Mouse (Mus musculus): ENCODE measurements around the gene 2310011J03Rik.

Gene 2310011J03Rik

GRCm38 (mm10) chr10:80294311-80294710, 26.0 kb downstream of the 2310011J03Rik start:
- DNase-seq (ENCODE audit: low spot score in 2 of 2), result no peak

DNA sequence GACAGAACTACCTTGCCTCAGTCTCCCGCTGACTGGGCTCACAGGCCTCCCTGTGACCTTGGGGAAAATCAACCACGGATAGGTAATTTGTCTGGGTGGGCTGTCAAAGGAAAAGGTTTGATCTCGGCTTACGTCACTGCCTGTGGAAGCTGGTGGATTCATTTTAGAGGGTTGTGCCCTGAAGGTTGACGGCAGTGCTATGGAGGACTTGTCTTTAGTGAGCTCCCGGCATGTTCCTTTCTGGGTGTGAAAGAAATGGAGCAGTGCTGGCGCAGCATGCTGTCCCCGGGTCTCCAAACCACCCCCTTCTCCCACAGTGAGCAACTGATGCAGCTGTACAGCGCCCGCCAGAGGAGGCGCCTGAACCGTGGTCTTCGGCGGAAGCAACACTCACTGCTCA, 27.0 kb downstream of the 2310011J03Rik start:
- no peak for DNase-seq (ENCODE audit: low spot score in 2 of 2)

- DNase-seq (ENCODE audit: low spot score in 2 of 2), result peak; percentile 94
Measured at GRCm38 (mm10) chr10:80292251-80293146, 27.8 kb downstream of the 2310011J03Rik start, which contains the start of gene Rps15. Rps15 (plus strand) TSS chr10:80292453.

- no peak for DNase-seq (ENCODE audit: low spot score in 2 of 2)
Measured at GRCm38 (mm10) chr10:80288657-80289056, 31.7 kb downstream of the 2310011J03Rik start.

DNA sequence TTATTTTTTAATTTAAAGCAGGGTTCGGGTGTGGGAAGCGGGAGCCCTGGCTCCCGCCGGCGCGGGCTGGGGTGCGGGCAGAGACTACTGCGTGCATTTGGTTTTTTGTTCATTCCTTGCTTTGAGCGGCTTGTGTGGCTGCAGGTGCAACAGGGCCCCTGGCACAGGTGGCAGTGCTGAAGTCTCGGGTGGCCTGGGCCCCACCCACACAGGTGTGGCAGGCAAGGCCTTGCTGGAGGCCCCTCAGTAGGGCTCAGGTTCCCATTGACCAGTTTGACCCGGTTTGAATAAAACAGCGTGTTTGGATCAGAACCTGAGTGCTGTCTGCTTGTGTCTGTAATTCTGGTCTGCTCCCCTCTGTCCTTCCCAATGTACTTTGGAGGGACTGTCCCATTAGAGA, 32.2 kb downstream of the 2310011J03Rik start:
- no peak for DNase-seq (ENCODE audit: low spot score in 2 of 2)

DNA sequence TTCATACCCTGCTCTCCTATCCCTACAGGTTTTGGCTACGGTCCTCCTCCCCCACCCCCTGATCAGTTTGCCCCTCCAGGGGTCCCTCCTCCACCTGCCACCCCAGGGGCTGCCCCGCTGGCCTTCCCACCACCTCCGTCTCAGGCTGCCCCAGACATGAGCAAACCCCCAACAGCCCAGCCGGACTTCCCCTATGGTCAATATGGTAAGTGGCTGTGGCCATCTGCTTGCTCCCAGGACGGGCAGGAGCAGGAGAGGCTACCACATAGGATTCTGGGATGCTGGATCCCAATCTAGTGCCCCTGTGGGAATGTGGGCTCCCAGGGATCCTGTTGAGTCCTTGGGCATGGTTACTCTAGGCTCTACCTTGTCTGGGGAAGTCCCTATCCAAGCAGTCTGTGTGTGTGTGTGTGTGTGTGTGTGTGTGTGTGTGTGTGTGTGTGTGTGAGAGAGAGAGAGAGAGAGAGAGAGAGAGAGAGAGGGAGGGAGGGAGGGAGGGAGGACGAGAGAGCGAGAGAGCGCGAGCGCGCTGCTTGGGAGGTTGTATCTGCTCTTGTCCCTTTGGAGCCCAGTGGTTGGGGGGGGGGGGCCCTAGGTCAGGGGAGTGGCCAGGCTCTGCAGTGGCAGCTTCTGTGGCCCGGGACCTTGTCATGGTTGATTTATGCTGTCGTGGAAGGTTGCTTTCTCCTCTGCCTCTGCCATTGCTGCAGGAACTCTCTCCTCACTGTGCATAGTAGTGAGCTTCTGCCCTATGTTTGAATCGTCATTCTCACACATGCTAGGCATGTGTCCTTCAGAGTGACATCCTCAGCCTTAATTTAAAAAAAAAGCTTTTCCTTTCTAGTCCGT, 34.9 kb downstream of the 2310011J03Rik start:
- no peak for DNase-seq (ENCODE audit: low spot score in 2 of 2)

- DNase-seq (ENCODE audit: low spot score in 2 of 2), result no peak
Measured at GRCm38 (mm10) chr10:80282481-80283441, 37.6 kb downstream of the 2310011J03Rik start.

- no peak for DNase-seq (ENCODE audit: low spot score in 2 of 2)
Measured at GRCm38 (mm10) chr10:80281921-80282371, 38.4 kb downstream of the 2310011J03Rik start.

DNA sequence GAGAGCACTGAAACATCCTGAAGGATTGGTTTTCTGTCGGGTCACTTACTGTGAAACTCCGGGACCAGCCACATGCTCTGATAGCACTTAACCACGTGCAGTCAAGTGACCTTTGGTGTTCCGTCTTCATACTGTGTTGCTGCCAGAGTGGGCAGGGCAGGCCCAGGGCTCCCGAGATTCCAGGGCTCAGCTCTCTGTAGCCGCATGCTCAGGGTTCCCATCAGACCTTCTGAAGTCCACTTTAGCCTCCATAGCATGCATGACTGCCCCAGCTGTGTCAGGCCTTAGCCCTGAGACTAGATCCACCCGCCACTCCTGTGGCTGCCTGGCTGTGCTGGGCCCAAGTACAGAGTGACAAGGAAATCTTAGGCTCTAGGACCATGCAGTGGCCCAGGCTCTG, 39.0 kb downstream of the 2310011J03Rik start:
- DNase-seq (ENCODE audit: low spot score in 2 of 2), result no peak

DNA sequence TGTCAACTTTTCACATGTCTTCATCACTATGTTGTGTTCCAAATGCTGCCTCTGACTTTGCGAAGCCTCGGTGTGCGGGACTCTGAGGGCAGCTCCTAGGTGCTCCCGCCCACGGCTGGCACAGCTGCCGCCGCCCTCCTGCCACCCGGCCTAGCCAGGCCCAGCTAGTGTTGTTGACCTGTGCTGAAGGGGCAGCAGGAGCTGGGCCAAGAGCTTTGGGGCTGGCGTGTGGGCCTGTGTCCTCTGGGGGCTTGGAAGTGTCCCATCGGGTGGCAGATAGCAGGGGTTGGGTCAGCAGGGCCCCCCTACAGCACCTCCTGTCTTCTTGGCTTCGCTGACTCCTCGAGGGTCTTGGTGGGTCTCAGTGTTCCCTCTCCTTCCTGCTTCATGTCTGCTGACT, 41.1 kb downstream of the 2310011J03Rik start:
- DNase-seq (ENCODE audit: low spot score in 2 of 2), result no peak

DNA sequence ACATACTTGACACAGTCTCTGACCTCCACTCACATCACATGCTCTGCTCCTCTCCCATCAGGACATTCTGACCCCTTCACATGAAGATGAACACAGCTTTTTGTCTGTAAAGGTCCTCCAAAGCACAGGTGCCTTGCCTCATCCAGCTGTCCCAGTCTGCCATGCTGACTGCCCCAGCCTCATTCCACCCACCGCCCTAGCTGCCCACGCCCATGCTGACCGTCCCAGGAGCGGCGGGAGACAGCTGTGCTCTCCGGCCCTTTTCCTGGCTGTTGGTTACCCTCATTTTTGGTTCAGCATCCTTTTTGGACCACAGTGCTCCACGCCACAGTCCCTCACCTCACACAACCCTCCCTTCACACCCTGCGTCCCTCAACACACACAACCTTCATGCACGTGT, 41.9 kb downstream of the 2310011J03Rik start:
- DNase-seq (ENCODE audit: low spot score in 2 of 2), result no peak

- no peak for DNase-seq (ENCODE audit: low spot score in 2 of 2)
Measured at GRCm38 (mm10) chr10:80276238-80276637, 44.1 kb downstream of the 2310011J03Rik start.

DNA sequence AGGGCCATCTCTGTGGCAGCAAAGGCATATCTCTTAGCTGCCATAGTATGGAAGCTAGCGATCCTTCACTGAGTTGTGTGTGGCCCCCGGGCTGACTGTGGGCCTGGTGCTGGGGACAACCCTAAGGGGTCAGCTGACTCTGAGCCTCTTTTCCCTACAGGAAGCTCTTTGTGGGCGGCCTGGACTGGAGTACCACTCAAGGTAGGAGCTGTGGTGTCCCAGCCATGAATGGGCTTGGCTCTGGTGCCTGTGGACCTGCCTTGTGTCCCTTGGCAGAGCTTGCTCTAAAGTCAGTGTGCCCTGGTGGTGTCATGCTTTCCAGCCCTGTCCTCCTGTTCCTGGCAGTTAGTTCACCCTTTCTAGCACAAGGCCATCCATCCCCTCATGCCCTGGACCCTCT, 46.5 kb downstream of the 2310011J03Rik start:
- no peak for DNase-seq (ENCODE audit: low spot score in 2 of 2)

DNA sequence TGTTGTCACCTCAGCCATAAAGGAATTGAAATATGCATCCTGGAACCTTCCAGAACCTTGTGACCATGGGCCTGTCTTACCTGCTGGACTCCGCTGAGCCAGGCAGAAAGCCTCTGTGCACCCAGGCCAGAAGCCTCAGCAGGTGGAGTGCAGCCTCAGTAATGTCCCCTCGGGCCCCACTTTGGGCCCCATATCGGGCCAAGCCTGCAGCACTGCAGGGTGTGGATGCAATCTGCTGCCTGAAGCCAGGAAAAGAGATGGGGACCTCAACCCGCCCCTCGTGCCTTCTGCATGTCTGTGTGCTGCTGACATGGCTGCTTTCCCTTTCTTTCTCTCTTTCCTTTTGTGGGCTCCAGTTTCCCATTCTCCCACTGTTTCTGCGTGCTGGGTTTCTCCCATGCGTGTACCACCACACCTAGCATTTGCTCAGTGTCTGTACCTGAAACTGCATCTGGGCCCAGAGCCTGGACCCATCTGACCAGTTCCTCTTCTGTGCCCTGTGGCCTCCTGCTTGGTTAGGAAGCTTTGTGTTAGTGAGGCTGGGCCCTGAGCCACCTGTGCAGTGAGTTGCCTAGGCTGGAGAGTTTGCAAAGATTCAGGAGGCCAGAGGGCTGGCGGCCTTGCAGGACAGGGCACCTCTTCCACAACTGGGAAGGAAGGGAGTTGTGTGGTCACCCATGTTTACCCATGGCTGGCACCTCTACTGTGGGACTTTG, 48.3 kb downstream of the 2310011J03Rik start:
- no peak for DNase-seq (ENCODE audit: low spot score in 2 of 2)

- DNase-seq (ENCODE audit: low spot score in 2 of 2), result peak in 1 of 2 experiments; percentile 26
Measured at GRCm38 (mm10) chr10:80271186-80271843, 49.0 kb downstream of the 2310011J03Rik start.

GRCm38 (mm10) chr10:80270734-80271181, 49.6 kb downstream of the 2310011J03Rik start:
- DNase-seq (ENCODE audit: low spot score in 2 of 2), result peak in 1 of 2 experiments; percentile 31

- DNase-seq (ENCODE audit: low spot score in 2 of 2), result no peak
Measured at GRCm38 (mm10) chr10:80270099-80270498, 50.2 kb downstream of the 2310011J03Rik start.
